Mouse (Mus musculus) olfactory bulb, adult 2 months (tissue): ENCODE data around the gene Btbd19. TPM values are rescaled to one million over a fixed set of nuclear protein-coding genes. Genes with fewer than 3 reads are reported as not detected.

Source experiments
- H3K27ac ChIP-seq: fragments of 200-500 bp; 2 replicates; pipeline ENCODE4 v1.5.1; 2012; ENCODE audit warnings: low read depth, low read length; ENCODE audit not compliant: insufficient read depth
- H3K4me1 ChIP-seq: fragments of 200-500 bp; 2 replicates; pipeline ENCODE4 v1.6.1; 2012; ENCODE audit warnings: low read length; ENCODE audit not compliant: control insufficient read depth, insufficient read depth
- H3K4me3 ChIP-seq: fragments of 200-500 bp; 2 replicates; pipeline ENCODE4 v1.5.1; 2012; ENCODE audit warnings: mild to moderate bottlenecking, low read depth, low read length, moderate library complexity; ENCODE audit not compliant: insufficient read depth
- CTCF ChIP-seq: fragments of 200-500 bp; IDR thresholded peaks from 2 replicates; pipeline ENCODE4 v1.5.1; 2012; ENCODE audit warnings: low read depth, mild to moderate bottlenecking, low read length, moderate library complexity; ENCODE audit not compliant: insufficient read depth
- POLR2A ChIP-seq: fragments of 200-500 bp; IDR thresholded peaks from 2 replicates; pipeline ENCODE4 v1.6.1; 2012; ENCODE audit warnings: mild to moderate bottlenecking, low read depth, low read length, moderate library complexity; ENCODE audit not compliant: insufficient read depth
- WGBS: fragments of 180-500 bp; shearing (Covaris S2); methylation state at CpG from one replicate; pipeline ENCODE4 v1.1.7; 2018; 5-methylcytosine and 5-hydroxymethylcytosine counted together
- polyA plus RNA-seq: library from polyadenylated mRNA; stranded (reverse); fragments of >200 nt; gene quantifications from 2 replicates; pipeline ENCODE4 v1.2.4, GENCODE M21; 2012; ENCODE audit warnings: low replicate concordance; ENCODE audit not compliant: missing spikeins, insufficient read depth, insufficient read length

Btbd19 gene
- polyA plus RNA-seq, 1 experiment, result not detected

GRCm38 (mm10) chr4:117087948-117088640, 37.4 kb downstream of the Btbd19 start:
- no peak overlapping the region for H3K4me3 ChIP-seq
- no peak overlapping the region for H3K27ac ChIP-seq
- no peaks in the 10 kb centered on the region for H3K4me1 ChIP-seq
- no peak for TF ChIP-seq POLR2A
- no peak for TF ChIP-seq CTCF
- WGBS, result 83% methylated on average over 7 of the region's 7 CpGs

GRCm38 (mm10) chr4:117071183-117071582, 54.3 kb downstream of the Btbd19 start:
- TF ChIP-seq CTCF (no peak), POLR2A (no peak)
- no peak overlapping the region for H3K4me3 ChIP-seq
- WGBS, result 96% methylated on average over 5 of the region's 5 CpGs

GRCm38 (mm10) chr4:117070624-117071023, 54.9 kb downstream of the Btbd19 start:
- 91% methylated on average over 4 of the region's 4 CpGs for WGBS
- no peak overlapping the region for H3K4me3 ChIP-seq
- H3K27ac ChIP-seq, result no peak overlapping the region
- TF ChIP-seq CTCF (no peak), POLR2A (no peak)
- H3K4me1 ChIP-seq, result no peaks in the 10 kb centered on the region

More at GRCm38 (mm10) chr4:117071183-117071582, 54.3 kb downstream of the Btbd19 start:
- Histone ChIP-seq H3K27ac (no peak overlapping the region), H3K4me1 (no peaks in the 10 kb centered on the region)

- Histone ChIP-seq H3K4me3 (no peak overlapping the region), H3K27ac (no peak overlapping the region), H3K4me1 (no peaks in the 10 kb centered on the region)
- no peak for TF ChIP-seq POLR2A
- TF ChIP-seq CTCF, result no peak
- 85% methylated on average over 1 of the region's 1 CpGs for WGBS
These were observed 55.9 kb downstream of the Btbd19 start for GRCm38 (mm10) chr4:117069647-117070046.

Other genes starting within 250 kb of the Btbd19 start
- not detected in 2 replicates for gene Zswim5, start 248.3 kb downstream of the Btbd19 start, polyA plus RNA-seq
- gene Urod, start 131.3 kb downstream of the Btbd19 start, polyA plus RNA-seq, result not detected in 2 replicates
- gene Hectd3, start 130.4 kb downstream of the Btbd19 start, polyA plus RNA-seq, result not detected in 2 replicates
- not detected in 2 replicates for gene Eif2b3, start 106.3 kb downstream of the Btbd19 start, polyA plus RNA-seq
- gene Ptch2, start 29.6 kb downstream of the Btbd19 start, polyA plus RNA-seq, result not detected in 2 replicates
- not detected in 2 replicates for gene Tctex1d4, start 1.1 kb upstream of the Btbd19 start, polyA plus RNA-seq
- not detected in 2 replicates for gene Plk3, start 8.2 kb upstream of the Btbd19 start, polyA plus RNA-seq
- gene Rps8, start 30.5 kb upstream of the Btbd19 start, polyA plus RNA-seq, result 1,906 TPM in 1 of 2 replicates, not detected in the other
- not detected in 2 replicates for gene Kif2c, start 56.9 kb upstream of the Btbd19 start, polyA plus RNA-seq
- not detected in 2 replicates for gene Tmem53, start 126.2 kb upstream of the Btbd19 start, polyA plus RNA-seq
- not detected in 2 replicates for gene Armh1, start 126.4 kb upstream of the Btbd19 start, polyA plus RNA-seq